Mouse (Mus musculus) left cerebral cortex, adult 11 months (tissue): ENCODE results near the gene Cct7.
A peak's percentile ranks its signal among the peaks of the same experiment; 100 is the strongest.

ENCODE experiments used
- DNase-seq: peaks from one replicate; pipeline ENCODE4 v3.0.0; 2022; ENCODE audit warnings: low spot score

Gene Cct7

DNA sequence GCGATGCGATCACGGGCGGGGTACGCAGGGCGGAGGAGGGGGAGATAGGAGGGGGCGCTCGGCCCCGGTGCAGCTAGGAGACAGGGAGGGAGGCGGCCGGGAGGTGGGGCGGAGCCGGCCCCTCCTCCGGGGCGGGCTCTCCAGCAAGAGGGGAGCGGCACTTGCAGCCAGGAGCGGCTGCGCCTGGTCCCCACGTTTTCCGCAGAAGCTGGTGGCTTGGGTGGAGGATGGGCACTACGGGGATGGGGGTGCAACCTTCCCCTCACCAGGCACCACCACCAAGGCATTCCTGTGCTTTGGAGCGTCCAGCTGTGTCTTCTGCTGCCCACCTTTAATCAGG is 51.6 kb downstream of the Cct7 start, which contains the start of gene Fbxo41:
Gene Fbxo41, minus strand, starts transcription at position 84 of the 340 bp plus-strand sequence.
- no peak for DNase-seq

GRCm38 (mm10) chr6:85504908-85505307 is 53.6 kb downstream of the Cct7 start:
- DNase-seq: no peak

GRCm38 (mm10) chr6:85508602-85509001 is 57.3 kb downstream of the Cct7 start:
- DNase-seq: no peak

GRCm38 (mm10) chr6:85510476-85510875 is 59.2 kb downstream of the Cct7 start:
- no peak for DNase-seq

DNA sequence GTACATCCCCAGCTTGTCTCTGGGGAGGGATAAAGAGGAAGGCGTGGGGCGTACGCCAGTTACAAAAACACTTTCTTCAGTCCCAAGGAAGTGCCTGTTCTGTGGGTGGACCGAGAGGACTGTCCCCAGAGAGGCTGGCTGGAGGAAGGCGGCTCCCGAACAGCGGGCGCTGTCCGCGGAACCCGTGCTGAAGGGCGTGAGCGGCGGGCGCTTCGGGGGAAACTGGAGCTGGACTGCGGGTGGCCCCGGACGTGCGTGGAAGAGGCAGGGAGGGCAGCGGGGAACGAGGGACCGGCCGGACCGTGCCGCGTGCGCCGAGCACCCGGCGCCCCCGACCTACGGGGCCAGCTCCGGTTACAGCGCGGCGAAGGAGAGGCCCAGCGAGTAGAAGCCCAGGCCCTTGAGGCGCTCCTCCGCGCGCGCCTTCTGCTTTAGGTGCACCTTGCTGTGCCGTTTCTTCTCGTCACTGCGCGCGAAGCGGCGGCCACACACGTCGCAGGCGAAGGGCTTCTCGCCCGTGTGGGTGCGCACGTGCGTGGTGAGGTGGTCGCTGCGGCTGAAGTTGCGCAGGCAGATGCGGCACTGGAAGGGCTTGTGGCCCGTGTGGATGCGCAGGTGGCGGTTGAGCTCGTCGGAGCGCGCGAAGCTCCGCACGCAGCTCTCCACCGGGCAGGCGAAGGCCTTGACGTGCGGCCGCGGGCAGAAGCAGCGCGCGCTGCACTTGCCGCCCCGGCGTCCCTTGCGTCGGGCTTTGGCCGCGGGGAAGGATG is 60.2 kb downstream of the Cct7 start:
- no peak for DNase-seq

GRCm38 (mm10) chr6:85512056-85512440 is 60.7 kb downstream of the Cct7 start:
- DNase-seq: no peak

- no peak for DNase-seq
These were observed 61.5 kb downstream of the Cct7 start for GRCm38 (mm10) chr6:85512577-85513530.

DNA sequence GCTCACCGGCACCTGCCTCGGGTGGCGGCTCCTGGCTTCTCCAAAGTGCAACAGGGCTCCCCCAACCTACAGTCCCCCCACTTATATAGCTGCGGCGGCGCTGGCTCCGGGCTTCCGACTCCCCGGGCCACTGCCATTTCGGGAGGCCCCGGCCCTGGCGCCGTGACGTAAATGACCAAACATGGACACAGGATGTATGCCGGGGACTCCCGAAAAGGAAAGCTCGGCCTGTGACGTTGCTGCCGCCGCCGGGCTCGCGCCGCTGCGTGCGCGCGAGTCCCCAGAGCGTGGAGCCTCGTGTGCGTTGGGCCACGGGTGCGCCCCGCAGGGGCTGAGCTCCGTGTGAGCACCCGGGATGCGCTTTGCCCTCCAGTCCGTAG is 62.2 kb downstream of the Cct7 start, which contains the start of gene Egr4:
Gene Egr4, minus strand, starts transcription at position 59 of the 380 bp plus-strand sequence.
- peak; percentile 89 for DNase-seq

GRCm38 (mm10) chr6:85515941-85516340 is 64.6 kb downstream of the Cct7 start:
- no peak for DNase-seq
